Mouse (Mus musculus) myocyte (in vitro differentiated cells): ENCODE data around the gene Cyren. TPM values are rescaled to one million over a fixed set of nuclear protein-coding genes. Genes with fewer than 3 reads are reported as not detected.
A peak's percentile ranks its signal among the peaks of the same experiment; 100 is the strongest.

Experiments
- H3K27me3 ChIP-seq: one replicate; pipeline ENCODE4 v1.6.1; 2011; ENCODE audit not compliant: control insufficient read depth, insufficient read depth, insufficient read length
- H3K36me3 ChIP-seq: one replicate; pipeline ENCODE4 v1.6.1; 2011; ENCODE audit not compliant: control insufficient read depth, insufficient read depth
- H3K4me2 ChIP-seq: one replicate; pipeline ENCODE4 v1.6.1; 2011; ENCODE audit warnings: low read depth, control low read depth
- H3K4me3 ChIP-seq: one replicate; pipeline ENCODE4 v1.5.1; 2011; ENCODE audit warnings: mild to moderate bottlenecking, control low read depth, moderate library complexity
- H3K79me2 ChIP-seq: one replicate; pipeline ENCODE4 v1.6.1; 2011; ENCODE audit not compliant: control insufficient read depth, insufficient read depth
- H3ac ChIP-seq: one replicate; pipeline ENCODE4 v1.6.1; 2011; ENCODE audit not compliant: control insufficient read depth, insufficient read length
- CEBPB ChIP-seq: IDR thresholded peaks from 2 replicates; pipeline ENCODE4 v1.6.1; 2011; ENCODE audit warnings: mild to moderate bottlenecking, moderate library complexity; ENCODE audit not compliant: poor library complexity, insufficient read depth, severe bottlenecking
- E2F4 ChIP-seq: IDR thresholded peaks from one replicate; pipeline ENCODE4 v1.6.1; 2011; ENCODE audit warnings: mild to moderate bottlenecking, control low read depth, moderate library complexity; ENCODE audit not compliant: insufficient read depth
- MAX ChIP-seq: IDR thresholded peaks from one replicate; pipeline ENCODE4 v1.6.1; 2011; ENCODE audit warnings: low read depth, mild to moderate bottlenecking, control low read depth
- MYOD1 ChIP-seq, 3 experiments: IDR thresholded peaks; one replicate each; pipeline ENCODE4 v1.6.1; 2011; ENCODE audit warnings: control low read depth in 2 of 3, low read depth in 2 of 3, mild to moderate bottlenecking in 2 of 3, moderate library complexity in 1 of 3; ENCODE audit not compliant: insufficient read length in 2 of 3, control insufficient read depth in 1 of 3
- MYOG ChIP-seq, 3 experiments: IDR thresholded peaks; one replicate each; pipeline ENCODE4 v1.6.1; 2011; ENCODE audit warnings: control low read depth in 2 of 3, low read depth in 2 of 3, mild to moderate bottlenecking in 2 of 3; ENCODE audit not compliant: insufficient read length in 2 of 3, control insufficient read depth in 1 of 3, insufficient read depth in 1 of 3
- POLR2A ChIP-seq: IDR thresholded peaks from one replicate; pipeline ENCODE4 v1.6.1; 2011; ENCODE audit warnings: low read depth, mild to moderate bottlenecking, control low read depth, moderate library complexity; ENCODE audit not compliant: insufficient read length
- POLR2AphosphoS2 ChIP-seq: IDR thresholded peaks from one replicate; pipeline ENCODE4 v1.6.1; 2011; ENCODE audit warnings: low read depth, control low read depth; ENCODE audit not compliant: insufficient read length
- REST ChIP-seq: IDR thresholded peaks from one replicate; pipeline ENCODE4 v1.6.1; 2011; ENCODE audit warnings: mild to moderate bottlenecking, control low read depth, moderate library complexity; ENCODE audit not compliant: insufficient read depth, insufficient read length
- SRF ChIP-seq: IDR thresholded peaks from one replicate; pipeline ENCODE4 v1.6.1; 2011; ENCODE audit warnings: low read depth; ENCODE audit not compliant: control insufficient read depth, insufficient read length
- TCF12 ChIP-seq: IDR thresholded peaks from one replicate; pipeline ENCODE4 v1.6.1; 2011; ENCODE audit warnings: mild to moderate bottlenecking, control low read depth; ENCODE audit not compliant: poor library complexity, insufficient read depth, severe bottlenecking
- TCF3 ChIP-seq: IDR thresholded peaks from one replicate; pipeline ENCODE4 v1.6.1; 2011; ENCODE audit warnings: low read depth, control low read depth; ENCODE audit not compliant: insufficient read length
- USF1 ChIP-seq: IDR thresholded peaks from one replicate; pipeline ENCODE4 v1.6.1; 2011; ENCODE audit warnings: low read depth, mild to moderate bottlenecking, control low read depth, moderate library complexity
- polyA plus RNA-seq: library from polyadenylated mRNA; unstranded; fragments of >200 nt; fragmentation: generic; extraction: Trizol; gene quantifications from one replicate; pipeline ENCODE4 v1.2.1, GENCODE M21; 2012; ENCODE audit warnings: missing spikeins

The Cyren gene
- polyA plus RNA-seq, 1 experiment = 8.0 TPM

- no peak for TF ChIP-seq USF1
- TF ChIP-seq MYOD1 (IDR thresholded peaks at IDR 0.05; ENCODE audit: control insufficient read depth in 1 of 3, insufficient read length in 2 of 3, low read depth in 2 of 3) = peak in 1 of 3 experiments; percentile 8
- no peak for TF ChIP-seq E2F4
- no peak for TF ChIP-seq MYOG (IDR thresholded peaks at IDR 0.05; ENCODE audit: control insufficient read depth in 1 of 3, insufficient read depth in 1 of 3, insufficient read length in 2 of 3, low read depth in 2 of 3)
- no peak for TF ChIP-seq TCF3
- TF ChIP-seq TCF12 = no peak
- peak; percentile 37 for TF ChIP-seq SRF
- TF ChIP-seq CEBPB = no peak
- TF ChIP-seq POLR2AphosphoS2 = peak; percentile 81
- peak; percentile 88 for TF ChIP-seq POLR2A
- no peak for TF ChIP-seq MAX
- TF ChIP-seq REST = no peak
- peaks cover 3% of the 10 kb centered on the region for H3K36me3 ChIP-seq
These were observed 32.7 kb upstream of the Cyren start, which contains the start of gene Wdr91 for GRCm38 (mm10) chr6:34910371-34911219. Gene Wdr91 (minus strand): TSS chr6:34910876.

GRCm38 (mm10) chr6:34909631-34910345 lies 31.9 kb upstream of the Cyren start:
- Histone ChIP-seq H3K4me2 (peak overlapping the region; percentile 82), H3K79me2 (peaks cover 7% of the 10 kb centered on the region), H3K36me3 (peaks cover 3% of the 10 kb centered on the region), H3K4me3 (peak overlapping the region; percentile 61), H3ac (peak overlapping the region; percentile 41), H3K27me3 (no peaks in the 10 kb centered on the region)
- TF ChIP-seq E2F4 (no peak), USF1 (no peak), SRF (no peak), MAX (no peak), TCF12 (no peak), MYOG (IDR thresholded peaks at IDR 0.05; ENCODE audit: control insufficient read depth in 1 of 3, insufficient read depth in 1 of 3, insufficient read length in 2 of 3, low read depth in 2 of 3) (no peak), POLR2AphosphoS2 (no peak), POLR2A (no peak)

More at GRCm38 (mm10) chr6:34910371-34911219, 32.7 kb upstream of the Cyren start, which contains the start of gene Wdr91:
- Histone ChIP-seq H3K4me3 (peak within 1 kb of the TSS; percentile 61), H3K27me3 (no peaks in the 10 kb centered on the region), H3K4me2 (peak within 1 kb of the TSS; percentile 84), H3ac (peak within 1 kb of the TSS; percentile 41), H3K79me2 (peaks cover 7% of the 10 kb centered on the region)

- no peak overlapping the region for H3ac ChIP-seq
- TF ChIP-seq CEBPB = no peak
- TF ChIP-seq E2F4 = no peak
- no peak for TF ChIP-seq MYOD1 (IDR thresholded peaks at IDR 0.05; ENCODE audit: control insufficient read depth in 1 of 3, insufficient read length in 2 of 3, low read depth in 2 of 3)
- TF ChIP-seq USF1 = no peak
- H3K4me3 ChIP-seq = no peak overlapping the region
- H3K4me2 ChIP-seq = no peak overlapping the region
- peaks cover 7% of the 10 kb centered on the region for H3K79me2 ChIP-seq
- H3K36me3 ChIP-seq = peaks cover 9% of the 10 kb centered on the region
- H3K27me3 ChIP-seq = no peaks in the 10 kb centered on the region
These were observed 29.9 kb upstream of the Cyren start for GRCm38 (mm10) chr6:34907696-34908260.

GRCm38 (mm10) chr6:34907121-34907614 lies 29.3 kb upstream of the Cyren start:
- Histone ChIP-seq H3K4me3 (no peak overlapping the region), H3K79me2 (peaks cover 7% of the 10 kb centered on the region), H3ac (no peak overlapping the region), H3K27me3 (no peaks in the 10 kb centered on the region), H3K4me2 (no peak overlapping the region), H3K36me3 (peaks cover 14% of the 10 kb centered on the region)
- TF ChIP-seq USF1 = no peak
- TF ChIP-seq CEBPB = no peak
- no peak for TF ChIP-seq TCF3
- TF ChIP-seq TCF12 = no peak
- TF ChIP-seq MYOD1 (IDR thresholded peaks at IDR 0.05; ENCODE audit: control insufficient read depth in 1 of 3, insufficient read length in 2 of 3, low read depth in 2 of 3) = no peak
- TF ChIP-seq SRF = no peak
- no peak for TF ChIP-seq REST
- no peak for TF ChIP-seq MAX

GRCm38 (mm10) chr6:34906661-34907060 lies 28.8 kb upstream of the Cyren start:
- no peak for TF ChIP-seq TCF3
- Histone ChIP-seq H3K36me3 (peaks cover 14% of the 10 kb centered on the region), H3K4me2 (no peak overlapping the region), H3K4me3 (no peak overlapping the region), H3ac (no peak overlapping the region), H3K79me2 (peaks cover 7% of the 10 kb centered on the region), H3K27me3 (no peaks in the 10 kb centered on the region)
